In the genomic region with DNA sequence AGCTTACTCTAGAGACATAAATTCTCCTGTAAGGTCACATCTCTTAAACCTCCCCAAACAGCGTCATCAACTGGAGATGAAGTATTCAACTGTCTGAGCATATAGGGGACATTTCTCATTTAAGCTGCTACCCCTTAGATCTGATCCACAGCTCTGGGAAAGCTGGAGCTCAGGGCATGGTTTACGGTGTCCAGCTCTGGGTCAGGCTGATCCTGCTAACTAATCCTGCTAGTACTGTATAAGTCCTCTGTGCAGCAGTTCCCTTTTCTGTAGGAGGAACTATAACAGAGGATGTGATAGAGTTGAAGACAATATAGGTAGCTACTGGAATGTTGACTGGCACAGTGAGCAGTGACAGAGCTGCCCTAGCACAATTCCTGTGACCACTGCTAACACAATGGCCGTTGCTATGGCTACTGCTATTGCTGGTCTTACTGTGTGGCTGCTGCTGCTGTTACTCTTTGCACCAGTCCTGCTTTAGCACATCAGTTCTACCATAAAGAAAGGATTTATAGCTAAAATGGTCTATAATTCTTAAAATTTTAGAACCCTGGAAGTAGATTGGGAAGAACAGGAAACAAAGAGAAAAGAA, we compare ENCODE assay signal across 19 mouse cellular contexts.
DNase-seq lines count a peak whose midpoint lies in the region; ATAC-seq lines count a peak whose summit lies in the region.
"Had no signal": no experiment of that assay in that cellular context is flagged by ENCODE, and none has a peak within 500 bp of the region (broad histone marks: within the 10 kb centered on the region; RNA-seq: fewer than 3 reads in every experiment).

No protein-coding gene starts in this region.

- H3K4me3 ChIP-seq in forebrain, embryonic 11.5 days (ENCODE audit: low read depth, low read length) = no peak overlapping the region
- H3K4me3 ChIP-seq in forebrain, embryonic 10.5 days = no peak overlapping the region
- no peak overlapping the region for H3K4me3 ChIP-seq in hindbrain, embryonic 11.5 days (ENCODE audit: low read depth, low read length)
- H3K4me3 ChIP-seq in midbrain, embryonic 12.5 days = no peak overlapping the region
- H3K4me3 ChIP-seq: intestine, embryonic 15.5 days; liver, embryonic 12.5 days; stomach, embryonic 15.5 days had no signal

- H3K9me3 ChIP-seq in forebrain, embryonic 11.5 days (ENCODE audit: control insufficient read depth, low read length) = no peaks in the 10 kb centered on the region
- no peaks in the 10 kb centered on the region for H3K9me3 ChIP-seq in forebrain, embryonic 10.5 days
- no peaks in the 10 kb centered on the region for H3K9me3 ChIP-seq in hindbrain, embryonic 11.5 days (ENCODE audit: control insufficient read depth, low read length)
- no peaks in the 10 kb centered on the region for H3K9me3 ChIP-seq in midbrain, embryonic 12.5 days
- H3K9me3 ChIP-seq: intestine, embryonic 15.5 days; liver, embryonic 12.5 days; stomach, embryonic 15.5 days had no signal

- no peak for DNase-seq in forebrain, embryonic 11.5 days (ENCODE audit: low spot score)
- DNase-seq in forebrain, embryonic 10.5 days (ENCODE audit: extremely low spot score, low spot score) = no peak
- DNase-seq in hindbrain, embryonic 11.5 days (ENCODE audit: low spot score) = peak; percentile 54
- peak; percentile 59 for DNase-seq in retina, embryonic 14.5 days (ENCODE audit: low spot score)
- no peak for DNase-seq in heart, adult 8-10 months (ENCODE audit: low spot score)
- DNase-seq in cerebellum, postnatal 10 days = no peak
- no peak for DNase-seq in layer of hippocampus, adult 9-10 months (ENCODE audit: low spot score)
- DNase-seq: adrenal gland, adult 8-10 months; cerebellum, postnatal 14 days; heart, adult 11 months; heart, postnatal 10 days; kidney, postnatal 14 days; left cerebral cortex, postnatal 4 days; right cerebral cortex, postnatal 4 days; thymus, postnatal 4 days had no signal

- H3K27ac ChIP-seq in forebrain, embryonic 11.5 days (ENCODE audit: low read depth, low read length) = no peak overlapping the region
- no peak overlapping the region for H3K27ac ChIP-seq in forebrain, embryonic 10.5 days
- no peak overlapping the region for H3K27ac ChIP-seq in hindbrain, embryonic 11.5 days (ENCODE audit: low read depth, low read length)
- H3K27ac ChIP-seq in midbrain, embryonic 12.5 days (replicated peaks) = no peak overlapping the region
- H3K27ac ChIP-seq: intestine, embryonic 15.5 days; liver, embryonic 12.5 days; stomach, embryonic 15.5 days had no signal

- no peaks in the 10 kb centered on the region for H3K27me3 ChIP-seq in forebrain, embryonic 11.5 days (ENCODE audit: control insufficient read depth, insufficient read depth, low read length)
- H3K27me3 ChIP-seq in forebrain, embryonic 10.5 days (ENCODE audit: poor library complexity, severe bottlenecking) = no peaks in the 10 kb centered on the region
- no peaks in the 10 kb centered on the region for H3K27me3 ChIP-seq in hindbrain, embryonic 11.5 days (ENCODE audit: control insufficient read depth, insufficient read depth, low read length)
- H3K27me3 ChIP-seq in midbrain, embryonic 12.5 days = no peaks in the 10 kb centered on the region
- H3K27me3 ChIP-seq: intestine, embryonic 15.5 days; liver, embryonic 12.5 days; stomach, embryonic 15.5 days had no signal

- H3K36me3 ChIP-seq in forebrain, embryonic 11.5 days (ENCODE audit: control insufficient read depth, insufficient read depth, low read length) = no peaks in the 10 kb centered on the region
- H3K36me3 ChIP-seq in forebrain, embryonic 10.5 days (replicated peaks) = no peaks in the 10 kb centered on the region
- H3K36me3 ChIP-seq in hindbrain, embryonic 11.5 days (ENCODE audit: control insufficient read depth, insufficient read depth, low read length) = no peaks in the 10 kb centered on the region
- no peaks in the 10 kb centered on the region for H3K36me3 ChIP-seq in midbrain, embryonic 12.5 days
- H3K36me3 ChIP-seq: intestine, embryonic 15.5 days; liver, embryonic 12.5 days; stomach, embryonic 15.5 days had no signal

- ATAC-seq in forebrain, embryonic 11.5 days (replicated peaks; ENCODE audit: low FRiP score) = peak; percentile 78
- ATAC-seq in hindbrain, embryonic 11.5 days (ENCODE audit: low FRiP score) = peak; percentile 85
- peak; percentile 77; the same call in 1 of the 2 replicates for ATAC-seq in midbrain, embryonic 12.5 days (ENCODE audit: low FRiP score, low read depth)
- ATAC-seq: intestine, embryonic 15.5 days; liver, embryonic 12.5 days had no signal

- no peak overlapping the region for H3K4me2 ChIP-seq in forebrain, embryonic 11.5 days (ENCODE audit: low read depth, low read length, severe bottlenecking)
- H3K4me2 ChIP-seq in hindbrain, embryonic 11.5 days (replicated peaks; ENCODE audit: low read depth, low read length) = no peak overlapping the region
- H3K4me2 ChIP-seq in midbrain, embryonic 12.5 days (replicated peaks) = no peak overlapping the region
- H3K4me2 ChIP-seq: intestine, embryonic 15.5 days; liver, embryonic 12.5 days; stomach, embryonic 15.5 days had no signal

- WGBS in forebrain, embryonic 11.5 days = 72% methylated on average over 3 of the region's 3 CpGs
- 78% methylated on average over 3 of the region's 3 CpGs for WGBS in forebrain, embryonic 10.5 days
- WGBS in hindbrain, embryonic 11.5 days = 57% methylated on average over 3 of the region's 3 CpGs
- WGBS in midbrain, embryonic 12.5 days = 57% methylated on average over 3 of the region's 3 CpGs

- H3K4me1 ChIP-seq in forebrain, embryonic 11.5 days (replicated peaks; ENCODE audit: control insufficient read depth, insufficient read depth, low read length) = no peaks in the 10 kb centered on the region; the same call in 1 of the 2 replicates
- H3K4me1 ChIP-seq in forebrain, embryonic 10.5 days = peaks cover 23% of the 10 kb centered on the region
- no peaks in the 10 kb centered on the region for H3K4me1 ChIP-seq in hindbrain, embryonic 11.5 days (replicated peaks; ENCODE audit: control insufficient read depth, insufficient read depth, low read length)
- H3K4me1 ChIP-seq in midbrain, embryonic 12.5 days = peaks cover 10% of the 10 kb centered on the region; the same call in 1 of the 2 replicates
- H3K4me1 ChIP-seq: intestine, embryonic 15.5 days; liver, embryonic 12.5 days; stomach, embryonic 15.5 days had no signal

- H3K9ac ChIP-seq in forebrain, embryonic 11.5 days (ENCODE audit: low read length) = no peak overlapping the region
- no peak overlapping the region for H3K9ac ChIP-seq in hindbrain, embryonic 11.5 days (ENCODE audit: low read depth, low read length)
- H3K9ac ChIP-seq in midbrain, embryonic 12.5 days (replicated peaks) = no peak overlapping the region
- H3K9ac ChIP-seq: intestine, embryonic 15.5 days; liver, embryonic 12.5 days; stomach, embryonic 15.5 days had no signal

Comparison
In these comparisons a context has a peak if more than half of its experiments do, and no peak if none do; other contexts are left out.
1. DNase-seq: peak in hindbrain, embryonic 11.5 days (single experiment) and retina, embryonic 14.5 days (single experiment); none in forebrain, embryonic 11.5 days (single experiment), forebrain, embryonic 10.5 days (single experiment), heart, adult 8-10 months (single experiment), cerebellum, postnatal 10 days (0 of 2) and layer of hippocampus, adult 9-10 months (single experiment).
2. Peak in every context shown above with its lines, with median percentiles within 50 percentile points of each other: ATAC-seq.